Mouse (Mus musculus) heart, postnatal 0 days (tissue): ENCODE measurements at regions not wholly inside any gene's neighbourhood (a gene's known extent, or its start where the extent isn't known, plus 50 kb on each side); places are given as distances from the start of the nearest gene placed in this dataset.

ENCODE experiments used
- CTCF ChIP-seq: IDR thresholded peaks from 2 replicates; pipeline ENCODE4 v1.5.1; 2016; ENCODE audit warnings: antibody characterized with exemption, control low read depth, low read depth
- EP300 ChIP-seq: IDR thresholded peaks from 2 replicates; pipeline ENCODE4 v1.6.1; 2016; ENCODE audit warnings: antibody characterized with exemption, low read depth

- TF ChIP-seq CTCF (no peak), EP300 (no peak)
Measured at GRCm38 (mm10) chr9:61228230-61228631, 143.9 kb upstream of the Tle3 start.
